8 mouse cellular contexts compared by ENCODE assay signal in the genomic region with DNA sequence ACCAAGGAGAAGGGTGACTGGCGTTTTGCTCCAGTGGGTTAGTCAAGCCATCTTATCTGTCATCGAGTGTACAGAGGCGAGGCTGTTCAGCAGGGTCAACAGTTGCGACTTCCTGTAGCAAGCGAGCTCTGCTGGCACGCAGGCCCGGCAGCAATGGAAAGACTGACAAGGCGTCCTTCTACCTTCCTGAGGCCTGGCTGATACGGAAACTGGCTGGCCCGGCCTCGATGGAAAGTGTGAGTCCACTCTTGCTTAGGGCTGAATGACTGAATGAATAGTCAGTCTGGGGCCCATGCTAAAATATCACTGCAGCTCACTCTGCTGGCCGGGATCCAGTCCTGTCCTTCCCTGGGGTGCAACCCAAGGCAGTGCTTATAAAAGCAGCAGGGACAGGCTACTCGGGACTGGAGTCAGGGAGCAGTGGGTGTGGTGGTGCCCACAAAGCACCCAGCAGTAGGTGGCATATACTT. TPM values are rescaled to one million over a fixed set of nuclear protein-coding genes. Genes with fewer than 3 reads are reported as not detected.
DNase-seq lines count a peak whose midpoint lies in the region; ATAC-seq and TF ChIP-seq lines count a peak whose summit lies in the region.

No protein-coding gene starts in this region.

- peaks cover 2% of the 10 kb centered on the region; the same call in 1 of the 2 replicates for H3K36me3 ChIP-seq in forebrain, postnatal 0 days (ENCODE audit: insufficient read depth)
- H3K36me3 ChIP-seq in forebrain, embryonic 14.5 days (ENCODE audit: control insufficient read depth, insufficient read depth, low read length) = 0 out of 2 replicates have a peak, but pooled peaks cover 3% of the 10 kb centered on the region
- no peaks in the 10 kb centered on the region for H3K36me3 ChIP-seq in lung, embryonic 14.5 days (ENCODE audit: insufficient read depth)
- no peaks in the 10 kb centered on the region for H3K36me3 ChIP-seq in forebrain, embryonic 16.5 days (ENCODE audit: control insufficient read depth, insufficient read depth)

- no peak overlapping the region for H3K9ac ChIP-seq in forebrain, postnatal 0 days
- no peak overlapping the region for H3K9ac ChIP-seq in forebrain, embryonic 14.5 days (ENCODE audit: low read length)
- H3K9ac ChIP-seq in lung, embryonic 14.5 days = no peak overlapping the region
- H3K9ac ChIP-seq in forebrain, embryonic 16.5 days (replicated peaks; ENCODE audit: low read depth, low read length) = no peak overlapping the region

- ATAC-seq in forebrain, postnatal 0 days = no peak
- no peak for ATAC-seq in forebrain, embryonic 14.5 days
- ATAC-seq in lung, embryonic 14.5 days (ENCODE audit: insufficient read depth) = peak; percentile 71
- no peak for ATAC-seq in forebrain, embryonic 16.5 days

- H3K4me3 ChIP-seq in forebrain, postnatal 0 days (ENCODE audit: low read depth, low read length) = no peak overlapping the region
- H3K4me3 ChIP-seq in forebrain, embryonic 14.5 days (ENCODE audit: low read depth, low read length) = no peak overlapping the region
- H3K4me3 ChIP-seq in lung, embryonic 14.5 days (ENCODE audit: low read depth, low read length) = no peak overlapping the region
- no peak overlapping the region for H3K4me3 ChIP-seq in forebrain, embryonic 16.5 days (replicated peaks; ENCODE audit: low read length)

- H3K27me3 ChIP-seq in forebrain, postnatal 0 days (ENCODE audit: insufficient read depth, low read length) = no peaks in the 10 kb centered on the region
- H3K27me3 ChIP-seq in forebrain, embryonic 14.5 days (replicated peaks; ENCODE audit: control insufficient read depth, insufficient read depth, low read length) = no peaks in the 10 kb centered on the region
- no peaks in the 10 kb centered on the region for H3K27me3 ChIP-seq in lung, embryonic 14.5 days (ENCODE audit: insufficient read depth, low read length)
- no peaks in the 10 kb centered on the region for H3K27me3 ChIP-seq in forebrain, embryonic 16.5 days (replicated peaks; ENCODE audit: control insufficient read depth, insufficient read depth, low read length)

- WGBS in forebrain, postnatal 0 days = 74% methylated on average over 13 of the region's 13 CpGs
- 85% methylated on average over 13 of the region's 13 CpGs for WGBS in forebrain, embryonic 14.5 days
- 24% methylated on average over 13 of the region's 13 CpGs for WGBS in lung, embryonic 14.5 days
- WGBS in forebrain, embryonic 16.5 days = 75% methylated on average over 13 of the region's 13 CpGs

- no peaks in the 10 kb centered on the region for H3K4me1 ChIP-seq in forebrain, postnatal 0 days (ENCODE audit: insufficient read depth)
- no peaks in the 10 kb centered on the region for H3K4me1 ChIP-seq in forebrain, embryonic 14.5 days (ENCODE audit: control insufficient read depth, insufficient read depth, low read length)
- peaks cover 11% of the 10 kb centered on the region; the same call in 1 of the 2 replicates for H3K4me1 ChIP-seq in lung, embryonic 14.5 days (ENCODE audit: insufficient read depth)
- no peaks in the 10 kb centered on the region for H3K4me1 ChIP-seq in forebrain, embryonic 16.5 days (replicated peaks; ENCODE audit: control insufficient read depth, insufficient read depth, low read length)

- H3K9me3 ChIP-seq in forebrain, postnatal 0 days (ENCODE audit: low read length) = no peaks in the 10 kb centered on the region
- H3K9me3 ChIP-seq in forebrain, embryonic 14.5 days (replicated peaks; ENCODE audit: control insufficient read depth, low read length) = no peaks in the 10 kb centered on the region
- no peaks in the 10 kb centered on the region for H3K9me3 ChIP-seq in lung, embryonic 14.5 days (ENCODE audit: low read depth, low read length)
- no peaks in the 10 kb centered on the region for H3K9me3 ChIP-seq in forebrain, embryonic 16.5 days (ENCODE audit: control insufficient read depth, low read length)

- no peak overlapping the region for H3K4me2 ChIP-seq in forebrain, postnatal 0 days (ENCODE audit: low read depth)
- H3K4me2 ChIP-seq in forebrain, embryonic 14.5 days (ENCODE audit: low read length) = no peak overlapping the region
- H3K4me2 ChIP-seq in lung, embryonic 14.5 days = no peak overlapping the region
- H3K4me2 ChIP-seq in forebrain, embryonic 16.5 days (ENCODE audit: low read length) = no peak overlapping the region

- TF ChIP-seq CTCF in forebrain, postnatal 0 days (IDR thresholded peaks at IDR 0.05; ENCODE audit: low read depth) = 0 out of 2 replicates have a peak, but pooled peaks have one; percentile 13
- peak; percentile 41 for TF ChIP-seq CTCF in lung, embryonic 14.5 days (IDR thresholded peaks at IDR 0.05; ENCODE audit: low read depth)

- DNase-seq in forebrain, postnatal 0 days = no peak
- no peak for DNase-seq in forebrain, embryonic 14.5 days (ENCODE audit: low spot score)
- peak; percentile 64 for DNase-seq in gastrocnemius, postnatal 25 days
- peak; percentile 51 for DNase-seq in kidney, adult 18-20 months
- DNase-seq in lung, embryonic 14.5 days = peak; percentile 76
- no peak for DNase-seq in layer of hippocampus, adult 8-10 months (ENCODE audit: low spot score in 2 of 2)
- no peak for DNase-seq in frontal cortex, postnatal 25 days (ENCODE audit: low spot score in 2 of 2)

- no peak overlapping the region for H3K27ac ChIP-seq in forebrain, postnatal 0 days (ENCODE audit: low read depth, low read length)
- no peak overlapping the region for H3K27ac ChIP-seq in forebrain, embryonic 14.5 days (ENCODE audit: low read depth, low read length)
- peak overlapping the region; percentile 74 for H3K27ac ChIP-seq in lung, embryonic 14.5 days (ENCODE audit: low read depth)
- no peak overlapping the region for H3K27ac ChIP-seq in forebrain, embryonic 16.5 days (ENCODE audit: low read length)

RNA-seq across cellular contexts. Expression of gene Rcan1, which starts 27.0 kb away (rescaled TPM):
- total RNA-seq in forebrain, postnatal 0 days (2014; rRNA removed) = 72.3 and 83.8 TPM in 2 replicates
- polyA plus RNA-seq in forebrain, postnatal 0 days (2015; fragmentation: Nextera tagmentation; extraction: Ambion mirVana) = 50.3 and 52.2 TPM in 2 replicates
- 46.3 and 49.0 TPM in 2 replicates for polyA plus RNA-seq in forebrain, embryonic 14.5 days (2014; fragmentation: Nextera tagmentation; extraction: Ambion mirVana)
- total RNA-seq in gastrocnemius, postnatal 25 days (2021) = 100 to 1,000 TPM in 1 of 2 experiments, 10 to 100 TPM in 1; 55.0 to 133 TPM
- polyA plus RNA-seq in lung, embryonic 14.5 days (2014; fragmentation: Nextera tagmentation; extraction: Ambion mirVana) = 47.8 and 49.7 TPM in 2 replicates
- total RNA-seq in layer of hippocampus, adult 8-10 months (2022) = 10 to 100 TPM; 42.4 to 47.6 (median 45.9) TPM
- polyA plus RNA-seq in forebrain, embryonic 16.5 days (2015; fragmentation: Nextera tagmentation; extraction: Ambion mirVana) = 48.1 and 50.7 TPM in 2 replicates

RNA-seq across cellular contexts. Expression of gene Clic6, which starts 41.9 kb away (rescaled TPM):
- total RNA-seq in forebrain, postnatal 0 days (2014; rRNA removed) = 3.5 and 5.5 TPM in 2 replicates
- 3.7 and 6.2 TPM in 2 replicates for polyA plus RNA-seq in forebrain, postnatal 0 days (2015; fragmentation: Nextera tagmentation; extraction: Ambion mirVana)
- polyA plus RNA-seq in forebrain, embryonic 14.5 days (2014; fragmentation: Nextera tagmentation; extraction: Ambion mirVana) = 3.0 and 4.6 TPM in 2 replicates
- not detected for total RNA-seq in gastrocnemius, postnatal 25 days (2021)
- polyA plus RNA-seq in lung, embryonic 14.5 days (2014; fragmentation: Nextera tagmentation; extraction: Ambion mirVana) = 8.9 and 10.2 TPM in 2 replicates
- total RNA-seq in layer of hippocampus, adult 8-10 months (2022) = 1 to 10 TPM in 3 of 4 experiments, under 1 TPM in 1; 0.72 to 2.5 (median 2.4) TPM
- 3.3 and 3.4 TPM in 2 replicates for polyA plus RNA-seq in forebrain, embryonic 16.5 days (2015; fragmentation: Nextera tagmentation; extraction: Ambion mirVana)

Comparison
In these comparisons a context has a peak if more than half of its experiments do, and no peak if none do; other contexts are left out.
1. DNase-seq: peak in gastrocnemius, postnatal 25 days (single experiment), kidney, adult 18-20 months (single experiment) and lung, embryonic 14.5 days (single experiment); none in forebrain, postnatal 0 days (single experiment), forebrain, embryonic 14.5 days (single experiment), layer of hippocampus, adult 8-10 months (0 of 2) and frontal cortex, postnatal 25 days (0 of 2).